Mouse (Mus musculus) megakaryocyte-erythroid progenitor cell, adult 5 weeks (primary cell): Measurements from ENCODE around the gene Tktl2. TPM values are rescaled to one million over a fixed set of nuclear protein-coding genes. Genes with fewer than 3 reads are reported as not detected.

Experiments
- polyA plus RNA-seq: library from polyadenylated mRNA; stranded (reverse); fragments of >175 nt; gene quantifications from 2 replicates; pipeline ENCODE4 v1.2.3, GENCODE M21; 2012

Tktl2 gene
- polyA plus RNA-seq: not detected in 2 replicates

GRCm38 (mm10) chr8:66511537-66511936, at the start of gene Tktl2:
TSS of gene Tktl2 (plus strand) at chr8:66511756.

GRCm38 (mm10) chr8:66486084-66486763, 25.3 kb upstream of the Tktl2 start, which contains the start of gene Tma16:
TSS of gene Tma16 (minus strand) at chr8:66486530.

Other genes starting within 250 kb of the Tktl2 start
- gene Tma16, start 25.2 kb upstream of the Tktl2 start, polyA plus RNA-seq: 7.7 and 10.2 TPM in 2 replicates
- gene Npy5r, start 176.4 kb downstream of the Tktl2 start, polyA plus RNA-seq: not detected in 2 replicates
- not detected in 2 replicates for gene Npy1r, start 185.4 kb downstream of the Tktl2 start, polyA plus RNA-seq